Mouse (Mus musculus): ENCODE data around the gene Hip1.

DNA sequence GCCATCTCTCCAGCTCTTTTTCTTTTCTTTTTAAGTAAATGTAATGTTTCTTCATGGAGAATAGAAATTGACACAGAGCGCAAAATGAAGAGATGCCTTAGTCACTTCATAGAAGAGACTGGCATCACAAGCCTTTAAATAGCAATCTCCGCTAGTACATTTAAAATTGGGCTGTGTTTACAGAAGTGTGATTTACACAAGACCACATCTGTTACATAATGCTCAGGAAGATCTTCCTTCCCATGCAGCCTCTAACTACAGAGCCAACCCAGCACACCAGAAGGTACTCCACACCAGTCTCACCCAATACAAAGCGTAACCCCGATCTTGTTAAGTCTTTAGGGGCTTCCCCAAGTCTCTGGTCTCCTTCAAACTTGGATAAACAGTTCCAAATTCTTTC is 73.2 kb downstream of the Hip1 start:
- no peak for TF ChIP-seq CTCF (IDR thresholded peaks at IDR 0.05; ENCODE audit: extremely low read depth, insufficient read depth, insufficient read length, insufficient replicate concordance)
- TF ChIP-seq POLR2A (IDR thresholded peaks at IDR 0.05; ENCODE audit: low read depth, low read length), result no peak

Data from spleen, adult 2 months (tissue).